Mouse (Mus musculus): ENCODE measurements around the gene Pianp. TPM values are rescaled to one million over a fixed set of nuclear protein-coding genes. Genes with fewer than 3 reads are reported as not detected.
"Not testable (repeated sequence)": the region's sequence is repeated elsewhere in the genome, so short reads cannot be mapped to it uniquely, and the experiment has no call there.

Pianp gene
- polyA plus RNA-seq, 1 experiment from 2014 or later = 12.9 TPM

DNA sequence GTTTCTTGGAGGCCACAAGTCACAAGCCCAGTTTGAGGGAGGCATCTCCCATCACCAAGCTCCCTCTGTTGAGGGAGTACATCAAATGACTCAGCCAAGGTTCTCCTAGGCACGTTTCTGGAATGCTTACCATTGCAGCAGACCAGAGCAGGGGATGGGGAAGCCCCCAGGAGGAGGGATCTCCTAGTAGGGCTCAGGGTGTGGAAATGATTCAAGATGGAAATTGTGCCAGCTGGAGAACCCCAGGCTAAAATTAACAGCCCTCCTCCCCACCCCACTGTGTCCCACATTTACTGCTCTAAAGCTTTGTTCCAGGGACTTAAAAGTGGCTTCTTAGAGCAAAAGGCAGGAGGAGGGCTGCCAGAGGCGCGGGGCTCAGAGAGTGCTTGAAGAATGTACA is 8.6 kb downstream of the Pianp start:
- no peak for TF ChIP-seq CTCF (IDR thresholded peaks at IDR 0.05)
- ChIA-PET POLR2A (no interaction called here), CTCF (interaction anchor here (1.0 to 2.1 kb wide), 3 partner anchors 9 to 101 kb away, joined by 3 to 7 read pairs (median 6); partner anchors contain the start of genes Mlf2 and Pianp)
- in situ Hi-C loops (cut with MboI; ENCODE audit: low pct_unique_long_range_greater_than_20kb) = no loop called here
- H3K27me3 ChIP-seq = no peaks in the 10 kb centered on the region
- ATAC-seq = no peak
- no peak for DNase-seq (ENCODE audit: low read depth, low spot score)

DNA sequence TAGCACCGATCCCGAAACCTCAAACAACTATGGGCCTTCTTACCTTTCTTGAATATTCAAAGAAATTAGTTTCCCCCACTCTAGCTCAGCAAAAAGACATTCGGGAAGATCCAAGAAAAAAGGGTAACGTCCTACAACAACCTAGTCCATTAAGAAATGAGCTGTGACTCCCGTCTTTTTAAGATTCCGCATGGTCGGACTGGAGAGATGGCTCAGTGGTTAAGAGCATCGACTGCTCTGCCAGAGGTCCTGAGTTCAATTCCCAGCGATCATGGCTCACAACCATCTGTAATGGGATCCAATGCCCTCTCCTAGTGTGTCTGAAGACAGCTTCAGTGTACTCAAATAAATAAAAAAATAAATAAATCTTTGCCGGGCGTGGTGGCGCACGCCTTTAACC is 11.6 kb downstream of the Pianp start:
- ChIA-PET CTCF (interaction anchor here (0.9 to 2.4 kb wide), 8 partner anchors 13 to 148 kb away, joined by 3 to 8 read pairs (median 4); partner anchors contain the start of gene Mlf2), POLR2A (interaction anchor here (0.5 to 1.7 kb wide), 6 partner anchors 8 to 61 kb away, joined by 3 to 4 read pairs (median 3); partner anchors contain the start of gene Pianp)
- no peaks in the 10 kb centered on the region for H3K27me3 ChIP-seq
- ATAC-seq = no peak
- DNase-seq (ENCODE audit: low read depth, low spot score) = no peak
- in situ Hi-C loops (cut with MboI; ENCODE audit: low pct_unique_long_range_greater_than_20kb) = no loop called here
- no peak for TF ChIP-seq CTCF (IDR thresholded peaks at IDR 0.05)

DNA sequence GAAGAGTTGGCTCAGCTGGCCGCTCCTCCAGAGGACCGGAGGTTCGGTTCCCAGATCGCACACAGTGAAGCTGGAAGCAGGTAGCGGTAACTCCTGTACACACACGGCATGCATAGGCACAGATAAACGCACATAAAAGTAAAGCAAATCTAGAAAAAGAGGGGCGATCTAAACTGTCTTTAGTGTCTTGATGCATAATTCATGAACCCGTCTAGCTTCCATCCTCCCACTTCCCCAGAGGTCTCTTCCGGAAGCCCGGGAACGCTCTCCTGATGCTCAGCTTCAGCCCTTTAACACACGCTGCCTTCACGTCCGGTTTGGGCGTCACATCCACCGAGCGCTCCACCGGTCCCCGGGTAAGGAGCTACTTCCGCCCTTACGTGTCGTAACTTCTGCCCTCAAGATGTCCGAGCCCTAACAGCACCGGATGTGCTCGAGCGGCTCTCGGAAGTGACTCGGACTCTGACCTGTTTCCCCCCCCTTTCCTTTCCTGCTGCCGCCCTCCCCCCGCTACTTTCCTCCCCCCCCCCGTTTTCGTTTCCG is 12.2 kb downstream of the Pianp start:
- no peaks in the 10 kb centered on the region for H3K27me3 ChIP-seq
- peak; percentile 90 for ATAC-seq
- TF ChIP-seq CTCF (IDR thresholded peaks at IDR 0.05) = no peak
- DNase-seq (ENCODE audit: low read depth, low spot score) = peak; percentile 93
- ChIA-PET CTCF (interaction anchor here (0.9 to 2.4 kb wide), 6 partner anchors 15 to 149 kb away, joined by 3 to 8 read pairs (median 5); partner anchors contain the start of gene Mlf2), POLR2A (interaction anchor here (0.5 to 1.7 kb wide), 6 partner anchors 9 to 62 kb away, joined by 3 to 4 read pairs (median 3); partner anchors contain the start of gene Pianp)
- in situ Hi-C loops (cut with MboI; ENCODE audit: low pct_unique_long_range_greater_than_20kb) = no loop called here

DNA sequence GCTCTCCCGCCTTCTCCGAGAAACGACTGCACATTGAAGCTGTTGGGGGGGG is 12.5 kb downstream of the Pianp start, which contains the start of gene Zfp384:
Zfp384 (plus strand) TSS at position 17 of the 52 bp plus-strand sequence.
- in situ Hi-C loops (cut with MboI; ENCODE audit: low pct_unique_long_range_greater_than_20kb) = no loop called here
- no peak for ATAC-seq
- TF ChIP-seq CTCF (IDR thresholded peaks at IDR 0.05) = no peak
- no peaks in the 10 kb centered on the region for H3K27me3 ChIP-seq
- ChIA-PET POLR2A (interaction anchor here (0.9 to 1.7 kb wide), 2 partner anchors 9 to 30 kb away, joined by 3 to 4 read pairs; no protein-coding TSS in a partner anchor), CTCF (no interaction called here)
- no peak for DNase-seq (ENCODE audit: low read depth, low spot score)

DNA sequence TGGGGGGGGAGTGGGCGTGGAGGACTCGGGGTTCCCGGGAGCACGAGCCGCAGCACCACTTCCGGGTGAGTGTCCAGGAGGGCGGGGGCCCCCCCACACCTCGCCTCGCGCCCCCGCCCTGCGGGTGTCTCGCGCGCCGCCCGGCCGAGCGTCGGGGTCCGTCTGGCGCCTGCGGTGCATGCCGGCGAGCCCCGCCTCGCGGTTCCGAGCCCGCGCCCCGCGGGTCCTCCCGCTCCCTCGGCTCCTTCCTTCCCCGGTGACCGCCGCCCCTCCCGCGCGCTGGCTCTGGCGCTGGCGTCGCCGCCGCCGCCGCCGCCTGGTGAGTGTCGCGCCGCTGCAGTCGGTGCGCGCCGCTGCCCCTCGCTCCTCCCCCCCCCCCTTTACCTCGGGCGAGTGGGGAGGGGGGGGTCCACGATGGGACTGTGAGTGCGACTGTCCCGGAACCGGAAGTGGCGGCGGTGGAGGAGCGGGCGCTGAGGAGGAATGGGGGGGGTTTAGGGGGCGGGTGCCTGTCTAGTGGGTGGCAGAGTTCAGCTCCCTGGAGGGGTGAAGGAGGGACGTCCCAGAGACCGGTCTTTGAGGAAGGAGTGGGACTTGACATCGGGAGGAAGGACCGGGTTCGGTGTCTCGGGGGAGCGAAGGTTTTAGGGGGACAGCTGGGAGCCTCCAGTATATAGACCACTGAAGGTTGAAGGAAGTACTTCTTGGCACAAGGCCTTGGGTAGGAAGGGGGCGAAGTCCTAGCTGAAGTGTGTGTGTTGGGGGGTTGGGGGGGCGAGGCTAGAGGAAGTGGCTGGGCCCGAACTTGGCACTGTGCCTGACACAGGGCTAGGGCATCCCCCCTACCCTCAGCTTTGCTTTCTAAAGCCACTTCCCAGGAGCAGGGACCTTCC is 12.9 kb downstream of the Pianp start:
- no peak for TF ChIP-seq CTCF (IDR thresholded peaks at IDR 0.05)
- peak; percentile 22 for DNase-seq (ENCODE audit: low read depth, low spot score)
- POLR2A ChIA-PET = interaction anchor here (0.6 to 1.7 kb wide), 3 partner anchors 25 to 146 kb away, joined by 3 to 4 read pairs (median 4); partner anchors contain the start of gene Gpr162
- in situ Hi-C loops (cut with MboI; ENCODE audit: low pct_unique_long_range_greater_than_20kb) = no loop called here
- no peaks in the 10 kb centered on the region for H3K27me3 ChIP-seq
- ATAC-seq = peak; percentile 61
- CTCF ChIA-PET = no interaction called here

DNA sequence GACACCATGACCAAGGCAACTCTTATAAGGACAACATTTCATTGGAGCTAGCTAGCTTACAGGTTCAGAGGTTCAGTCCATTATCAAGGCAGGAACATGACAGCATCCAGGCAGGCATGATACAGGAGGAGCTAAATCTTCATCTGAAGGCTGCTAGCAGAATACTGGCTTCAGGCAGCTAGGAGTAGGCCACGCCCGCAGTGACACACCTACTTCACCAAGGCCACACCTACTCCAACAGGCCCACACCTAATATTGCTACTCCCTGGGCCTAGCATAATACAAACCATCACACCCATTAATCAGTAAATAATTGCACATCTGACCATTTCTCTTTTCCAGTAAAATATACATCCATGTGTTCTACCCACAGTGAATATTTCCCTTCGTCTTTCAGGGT is 21.2 kb downstream of the Pianp start:
- H3K27me3 ChIP-seq = no peaks in the 10 kb centered on the region
- DNase-seq (ENCODE audit: low read depth, low spot score) (no peak), ATAC-seq (no peak)
- TF ChIP-seq CTCF (IDR thresholded peaks at IDR 0.05) = no peak
- POLR2A ChIA-PET = no interaction called here
- in situ Hi-C loops (cut with MboI; ENCODE audit: low pct_unique_long_range_greater_than_20kb) = no loop called here
- CTCF ChIA-PET = interaction anchor here (0.9 kb wide), 1 partner anchor 12 kb away, joined by 3 read pairs; no protein-coding TSS in a partner anchor

DNA sequence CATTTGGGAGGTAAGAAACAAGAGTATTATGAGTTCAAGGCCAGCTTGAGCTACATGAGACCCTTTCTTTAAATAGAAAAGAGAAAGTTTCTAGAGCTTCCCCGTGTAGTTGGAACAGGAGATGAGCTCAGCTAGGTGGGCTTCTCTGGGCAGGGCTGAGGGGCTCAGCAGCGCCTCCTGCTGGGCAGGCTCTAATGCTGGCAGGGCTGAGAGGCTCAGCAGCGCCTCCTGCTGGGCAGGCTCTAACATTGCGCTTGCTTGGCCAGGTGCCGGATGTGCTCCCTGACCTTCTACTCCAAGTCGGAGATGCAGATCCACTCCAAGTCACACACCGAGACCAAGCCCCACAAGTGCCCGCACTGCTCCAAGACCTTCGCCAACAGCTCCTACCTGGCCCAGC is 34.0 kb downstream of the Pianp start:
- TF ChIP-seq CTCF (IDR thresholded peaks at IDR 0.05) = peak; percentile 100
- DNase-seq (ENCODE audit: low read depth, low spot score); H3K27me3 ChIP-seq; in situ Hi-C loops (cut with MboI; ENCODE audit: low pct_unique_long_range_greater_than_20kb); ATAC-seq: not testable (repeated sequence)
- ChIA-PET POLR2A (interaction anchor here (0.6 to 1.0 kb wide), 2 partner anchors 9 to 249 kb away, joined by 3 to 4 read pairs; no protein-coding TSS in a partner anchor), CTCF (interaction anchor here (0.7 to 1.7 kb wide), 13 partner anchors 8 to 171 kb away, joined by 3 to 8 read pairs (median 3); partner anchors contain the start of gene Ing4)

DNA sequence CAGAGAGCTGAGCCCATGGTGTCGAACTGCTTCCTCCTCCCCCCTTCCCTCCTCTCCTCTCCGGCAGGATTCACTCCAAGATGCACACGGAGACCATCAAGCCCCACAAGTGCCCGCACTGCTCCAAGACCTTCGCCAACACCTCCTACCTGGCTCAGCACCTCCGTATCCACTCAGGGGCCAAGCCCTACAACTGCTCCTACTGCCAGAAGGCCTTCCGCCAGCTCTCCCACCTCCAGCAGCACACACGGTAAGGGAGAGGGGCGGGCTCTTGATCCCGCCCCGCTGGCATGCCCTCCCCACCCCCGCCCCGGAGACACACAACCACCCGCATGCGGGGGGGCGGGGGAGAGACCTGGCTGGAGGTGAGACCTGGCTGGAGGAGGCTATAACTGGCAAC is 35.1 kb downstream of the Pianp start:
- POLR2A ChIA-PET = no interaction called here
- CTCF ChIA-PET = no interaction called here
- no peak for DNase-seq (ENCODE audit: low read depth, low spot score)

DNA sequence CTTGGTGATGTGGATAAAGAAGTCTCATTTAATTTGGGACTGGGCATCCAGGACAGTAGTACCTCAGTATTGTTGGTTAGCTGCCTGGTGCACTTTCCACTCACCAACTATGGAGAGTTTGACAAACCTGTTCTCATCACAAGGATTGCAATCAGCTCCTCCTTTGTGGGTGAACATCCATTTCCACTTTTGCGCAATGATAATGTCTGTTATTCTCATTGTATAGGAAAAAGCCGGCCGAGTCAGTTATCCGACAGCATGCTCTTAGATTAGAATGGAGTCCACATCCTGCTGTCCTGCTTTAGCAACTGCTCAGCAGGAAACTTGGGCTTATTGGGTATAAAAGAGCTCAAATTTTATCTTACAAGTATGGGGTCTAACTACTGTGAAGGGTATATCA is 42.2 kb downstream of the Pianp start:
- POLR2A ChIA-PET = interaction anchor here (0.7 to 1.5 kb wide), 5 partner anchors 18 to 102 kb away, joined by 3 to 5 read pairs (median 4); partner anchors contain the start of gene Zfp384
- TF ChIP-seq CTCF (IDR thresholded peaks at IDR 0.05) = no peak
- in situ Hi-C loops (cut with MboI; ENCODE audit: low pct_unique_long_range_greater_than_20kb) = no loop called here
- ATAC-seq = no peak
- DNase-seq (ENCODE audit: low read depth, low spot score) = no peak
- CTCF ChIA-PET = interaction anchor here (0.8 to 1.9 kb wide), 5 partner anchors 8 to 135 kb away, joined by 3 to 6 read pairs (median 3); no protein-coding TSS in a partner anchor
- no peaks in the 10 kb centered on the region for H3K27me3 ChIP-seq

More for the DNA sequence above, 35.1 kb downstream of the Pianp start:
- in situ Hi-C loops (cut with MboI; ENCODE audit: low pct_unique_long_range_greater_than_20kb) = no loop called here
- TF ChIP-seq CTCF (IDR thresholded peaks at IDR 0.05) = no peak
- H3K27me3 ChIP-seq = no peaks in the 10 kb centered on the region
- no peak for ATAC-seq

DNA sequence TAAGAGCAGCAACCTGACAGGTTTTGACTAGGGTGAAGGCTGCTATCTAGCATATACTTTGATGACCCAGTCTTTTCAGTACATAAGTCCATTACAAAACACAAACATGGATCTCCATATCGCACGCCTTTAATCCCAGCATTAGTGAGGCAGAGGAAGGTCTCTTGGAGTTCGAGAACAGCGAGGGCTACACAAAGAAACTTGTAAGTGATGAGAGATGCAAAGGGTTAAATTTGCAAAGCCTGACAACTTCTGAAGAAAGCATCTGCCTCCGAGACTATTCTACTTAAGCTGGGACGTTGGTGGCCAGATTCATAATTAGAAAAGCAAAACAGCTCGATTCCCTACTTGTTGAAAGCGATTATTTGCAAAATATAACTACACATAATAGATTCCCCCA is 42.6 kb downstream of the Pianp start:
- ChIA-PET POLR2A (interaction anchor here (0.7 to 1.2 kb wide), 4 partner anchors 30 to 102 kb away, joined by 3 to 5 read pairs (median 4); partner anchors contain the start of gene Zfp384), CTCF (interaction anchor here (1.1 to 1.9 kb wide), 3 partner anchors 9 to 49 kb away, joined by 3 to 6 read pairs (median 3); no protein-coding TSS in a partner anchor)
- ATAC-seq (no peak), DNase-seq (ENCODE audit: low read depth, low spot score) (no peak)
- TF ChIP-seq CTCF (IDR thresholded peaks at IDR 0.05) = no peak
- no peaks in the 10 kb centered on the region for H3K27me3 ChIP-seq
- in situ Hi-C loops (cut with MboI; ENCODE audit: low pct_unique_long_range_greater_than_20kb) = no loop called here

Data from Patski (cell line).